Mouse (Mus musculus): ENCODE measurements at regions not wholly inside any gene's neighbourhood (a gene's known extent, or its start where the extent isn't known, plus 50 kb on each side); places are given as distances from the start of the nearest gene placed in this dataset.
A peak's percentile ranks its signal among the peaks of the same experiment; 100 is the strongest.
"Not testable (repeated sequence)": the region's sequence is repeated elsewhere in the genome, so short reads cannot be mapped to it uniquely, and the experiment has no call there.

DNA sequence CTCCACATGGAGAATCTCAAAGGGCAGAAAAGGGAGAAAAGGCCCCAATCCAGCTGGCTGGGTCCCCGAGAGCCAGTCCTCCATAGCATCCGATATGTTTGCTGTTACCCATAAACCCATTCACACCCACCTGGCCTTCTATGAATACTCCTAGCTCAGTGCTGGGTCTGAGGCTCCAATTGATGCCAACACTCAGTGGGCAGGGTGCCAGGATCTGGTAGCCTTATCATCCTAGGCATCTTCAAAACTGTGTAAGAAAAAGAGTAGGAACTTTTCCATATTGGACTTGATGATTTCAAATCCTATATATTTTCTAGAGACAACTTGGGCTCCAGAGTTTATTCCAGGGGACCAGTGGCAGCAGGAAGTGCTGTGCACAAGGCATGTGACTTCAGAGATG is 462.0 kb upstream of the Arid1b start:
- WGBS: 79% methylated on average over 2 of the region's 2 CpGs
- no peak overlapping the region for H3K9ac ChIP-seq
- H3K36me3 ChIP-seq (ENCODE audit: poor library complexity, severe bottlenecking): no peaks in the 10 kb centered on the region
- H3K27me3 ChIP-seq: no peaks in the 10 kb centered on the region
- H3K4me1 ChIP-seq: no peaks in the 10 kb centered on the region
- no peak for ATAC-seq
- no peak overlapping the region for H3K4me3 ChIP-seq
- H3K9me3 ChIP-seq (replicated peaks): no peaks in the 10 kb centered on the region
- no peak overlapping the region for H3K4me2 ChIP-seq
- H3K27ac ChIP-seq: no peak overlapping the region

- 50% methylated on average over 2 of the region's 2 CpGs for WGBS
- Histone ChIP-seq H3K27ac (no peak overlapping the region), H3K9ac (no peak overlapping the region), H3K4me1 (peaks cover 9% of the 10 kb centered on the region), H3K36me3 (ENCODE audit: poor library complexity, severe bottlenecking) (no peaks in the 10 kb centered on the region), H3K4me3 (no peak overlapping the region), H3K9me3 (replicated peaks) (no peaks in the 10 kb centered on the region), H3K4me2 (no peak overlapping the region), H3K27me3 (no peaks in the 10 kb centered on the region)
- no peak for ATAC-seq
These were observed 453.7 kb upstream of the Arid1b start for GRCm38 (mm10) chr17:4540435-4540834.

GRCm38 (mm10) chr17:4541020-4541743 is 452.9 kb upstream of the Arid1b start:
- Histone ChIP-seq H3K4me1 (peaks cover 9% of the 10 kb centered on the region), H3K4me2 (no peak overlapping the region), H3K9me3 (replicated peaks) (no peaks in the 10 kb centered on the region), H3K36me3 (ENCODE audit: poor library complexity, severe bottlenecking) (no peaks in the 10 kb centered on the region), H3K4me3 (no peak overlapping the region), H3K9ac (no peak overlapping the region), H3K27ac (peak overlapping the region; percentile 44; the same call in 1 of the 2 replicates), H3K27me3 (no peaks in the 10 kb centered on the region)
- WGBS: 17% methylated on average over 7 of the region's 7 CpGs
- ATAC-seq: peak; percentile 85

GRCm38 (mm10) chr17:4546579-4546978 is 447.6 kb upstream of the Arid1b start:
- WGBS: 67% methylated on average over 2 of the region's 2 CpGs
- H3K4me3 ChIP-seq: no peak overlapping the region
- H3K27ac ChIP-seq: no peak overlapping the region
- no peak overlapping the region for H3K9ac ChIP-seq
- H3K27me3 ChIP-seq: no peaks in the 10 kb centered on the region
- no peaks in the 10 kb centered on the region for H3K4me1 ChIP-seq
- no peaks in the 10 kb centered on the region for H3K9me3 ChIP-seq (replicated peaks)
- no peak for ATAC-seq
- H3K4me2 ChIP-seq: no peak overlapping the region
- no peaks in the 10 kb centered on the region for H3K36me3 ChIP-seq (ENCODE audit: poor library complexity, severe bottlenecking)

- not testable (repeated sequence) for H3K27me3 ChIP-seq; H3K9ac ChIP-seq; H3K4me1 ChIP-seq; H3K4me3 ChIP-seq; H3K4me2 ChIP-seq; H3K27ac ChIP-seq; H3K36me3 ChIP-seq (ENCODE audit: poor library complexity, severe bottlenecking); H3K9me3 ChIP-seq (replicated peaks); ATAC-seq
- WGBS: 75% methylated on average over 4 of the region's 4 CpGs
These were observed 441.1 kb upstream of the Arid1b start for GRCm38 (mm10) chr17:4553026-4553425.

GRCm38 (mm10) chr17:4563641-4564040 is 430.5 kb upstream of the Arid1b start:
- Histone ChIP-seq H3K27ac (no peak overlapping the region), H3K36me3 (ENCODE audit: poor library complexity, severe bottlenecking) (no peaks in the 10 kb centered on the region), H3K4me2 (no peak overlapping the region), H3K9ac (no peak overlapping the region), H3K4me3 (no peak overlapping the region), H3K9me3 (replicated peaks) (no peaks in the 10 kb centered on the region), H3K4me1 (peaks cover 4% of the 10 kb centered on the region), H3K27me3 (no peaks in the 10 kb centered on the region)
- 59% methylated on average over 3 of the region's 3 CpGs for WGBS
- ATAC-seq: no peak

DNA sequence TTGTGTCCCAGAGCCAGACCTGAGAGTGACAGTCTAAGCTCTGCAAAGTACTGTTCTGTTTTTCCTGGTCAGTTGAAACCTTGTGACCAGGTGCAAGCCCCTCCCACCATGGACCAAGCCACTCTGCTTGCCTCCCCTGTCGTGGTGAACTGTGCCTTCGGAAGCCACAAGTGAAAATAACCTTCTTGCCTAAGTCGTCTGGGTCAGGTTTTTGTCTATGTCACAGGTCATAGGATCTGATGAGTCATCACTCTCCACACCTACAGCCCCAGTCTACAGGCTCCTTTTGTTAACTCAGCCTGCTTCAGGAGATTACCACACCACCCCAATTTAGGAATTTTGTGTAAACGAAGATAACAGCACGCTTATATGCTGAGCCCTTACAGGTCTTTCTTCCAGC is 417.2 kb upstream of the Arid1b start:
- no peaks in the 10 kb centered on the region for H3K4me1 ChIP-seq
- no peaks in the 10 kb centered on the region for H3K9me3 ChIP-seq (replicated peaks)

DNA sequence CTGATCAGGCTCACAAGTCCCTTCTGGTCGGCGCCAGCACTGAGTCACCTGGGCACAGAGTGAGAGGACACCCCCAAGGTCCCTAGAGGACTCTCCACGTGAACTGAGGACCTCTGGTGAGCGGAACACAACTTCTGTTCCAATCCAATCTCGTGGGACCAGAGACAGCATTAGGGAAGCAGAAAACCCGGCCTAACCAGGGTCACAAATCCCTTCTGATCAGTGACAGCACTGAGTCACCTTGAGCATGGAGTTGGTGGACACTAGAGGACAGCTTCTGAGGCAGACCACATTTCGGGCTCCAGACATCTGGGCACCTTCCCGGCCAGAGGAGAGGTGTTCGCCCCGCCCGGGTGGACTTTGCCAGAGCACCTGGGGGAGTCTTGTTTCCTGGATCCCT is 412.3 kb upstream of the Arid1b start:
- Histone ChIP-seq H3K4me3 (no peak overlapping the region), H3K4me1 (no peaks in the 10 kb centered on the region), H3K27ac (no peak overlapping the region), H3K9ac (no peak overlapping the region), H3K27me3 (no peaks in the 10 kb centered on the region), H3K36me3 (ENCODE audit: poor library complexity, severe bottlenecking) (no peaks in the 10 kb centered on the region), H3K4me2 (no peak overlapping the region), H3K9me3 (replicated peaks) (no peaks in the 10 kb centered on the region)
- no peak for ATAC-seq
- 89% methylated on average over 11 of the region's 11 CpGs for WGBS

More for the DNA sequence above, 417.2 kb upstream of the Arid1b start:
- Histone ChIP-seq H3K27ac (no peak overlapping the region), H3K4me3 (no peak overlapping the region), H3K36me3 (ENCODE audit: poor library complexity, severe bottlenecking) (no peaks in the 10 kb centered on the region), H3K27me3 (no peaks in the 10 kb centered on the region), H3K9ac (no peak overlapping the region), H3K4me2 (no peak overlapping the region)
- no peak for ATAC-seq
- WGBS: 66% methylated on average over 5 of the region's 5 CpGs

DNA sequence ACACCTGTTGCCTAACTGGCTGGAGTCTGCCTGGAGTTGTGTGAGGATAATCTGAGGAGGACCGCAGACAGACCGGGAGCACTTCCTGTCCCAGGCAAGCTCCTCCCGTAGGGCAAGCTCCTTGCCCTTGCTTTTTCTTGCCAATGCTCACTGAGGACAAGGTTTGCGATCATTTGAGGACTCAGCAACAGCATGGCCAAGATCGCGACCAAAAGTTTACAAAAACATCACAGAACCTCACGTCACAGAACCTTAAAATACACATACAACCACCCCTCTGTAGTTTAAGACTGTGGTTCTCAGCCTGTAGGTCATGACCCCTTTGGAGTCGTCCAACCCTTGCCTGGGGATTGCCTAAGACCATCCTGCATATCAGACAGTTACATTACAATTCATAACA is 383.7 kb upstream of the Arid1b start:
- Histone ChIP-seq H3K27ac (no peak overlapping the region), H3K4me2 (no peak overlapping the region), H3K9me3 (replicated peaks) (peaks cover 3% of the 10 kb centered on the region; the same call in 1 of the 2 replicates), H3K9ac (no peak overlapping the region), H3K4me3 (no peak overlapping the region), H3K4me1 (no peaks in the 10 kb centered on the region), H3K27me3 (no peaks in the 10 kb centered on the region), H3K36me3 (ENCODE audit: poor library complexity, severe bottlenecking) (no peaks in the 10 kb centered on the region)
- ATAC-seq: no peak
- 91% methylated on average over 8 of the region's 8 CpGs for WGBS

DNA sequence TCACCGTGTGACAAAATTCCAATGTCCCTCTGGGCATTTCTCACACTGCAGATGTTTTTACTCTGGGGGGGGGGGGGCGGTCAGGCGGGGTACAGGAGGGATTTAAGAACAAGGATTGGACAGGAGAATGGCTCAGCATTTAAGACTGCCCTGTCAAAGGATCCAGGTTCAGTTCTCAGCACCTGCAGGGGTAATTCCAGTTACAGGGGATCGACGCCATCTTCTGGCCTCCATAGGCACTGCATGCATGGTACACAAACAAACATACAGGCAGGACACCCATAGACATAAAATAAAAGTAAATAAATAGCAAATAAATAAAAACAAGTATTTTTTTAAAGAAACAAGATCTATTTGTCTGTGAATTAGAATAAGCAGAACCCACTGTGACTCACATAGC is 383.1 kb upstream of the Arid1b start:
- 94% methylated on average over 5 of the region's 5 CpGs for WGBS
- H3K9ac ChIP-seq: no peak overlapping the region

GRCm38 (mm10) chr17:4611711-4612110 is 382.4 kb upstream of the Arid1b start:
- WGBS: 78% methylated on average over 2 of the region's 2 CpGs

More for the DNA sequence above, 383.1 kb upstream of the Arid1b start:
- Histone ChIP-seq H3K9me3 (replicated peaks) (peaks cover 3% of the 10 kb centered on the region; the same call in 1 of the 2 replicates), H3K27me3 (no peaks in the 10 kb centered on the region), H3K4me1 (no peaks in the 10 kb centered on the region), H3K36me3 (ENCODE audit: poor library complexity, severe bottlenecking) (no peaks in the 10 kb centered on the region), H3K27ac (no peak overlapping the region), H3K4me3 (no peak overlapping the region), H3K4me2 (no peak overlapping the region)
- ATAC-seq: no peak

DNA sequence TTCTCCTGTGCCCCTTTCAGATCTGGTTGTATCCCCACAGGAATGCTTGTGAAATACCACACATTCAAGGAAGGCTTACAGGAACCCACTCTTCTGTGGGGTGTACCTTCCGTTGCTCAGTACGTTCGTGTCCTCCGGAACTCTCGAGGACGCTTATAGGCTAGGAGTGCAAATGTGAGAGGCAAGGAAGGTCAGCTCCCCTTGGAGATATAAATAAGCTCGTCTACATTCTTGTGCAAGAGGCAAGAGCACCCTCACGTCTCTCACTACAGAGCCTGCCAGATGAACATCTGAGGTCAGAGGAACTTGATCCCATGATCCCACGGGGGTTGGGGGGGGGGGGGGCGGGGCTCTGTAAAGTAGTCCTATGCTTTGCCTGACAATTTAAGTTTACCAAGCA is 382.0 kb upstream of the Arid1b start:
- 64% methylated on average over 10 of the region's 10 CpGs for WGBS

More at GRCm38 (mm10) chr17:4611711-4612110, 382.4 kb upstream of the Arid1b start:
- H3K9me3 ChIP-seq (replicated peaks): peaks cover 3% of the 10 kb centered on the region; the same call in 1 of the 2 replicates
- no peak for ATAC-seq
- H3K27ac ChIP-seq: no peak overlapping the region
- no peak overlapping the region for H3K4me3 ChIP-seq
- no peak overlapping the region for H3K4me2 ChIP-seq
- no peaks in the 10 kb centered on the region for H3K27me3 ChIP-seq
- H3K4me1 ChIP-seq: no peaks in the 10 kb centered on the region
- no peak overlapping the region for H3K9ac ChIP-seq
- no peaks in the 10 kb centered on the region for H3K36me3 ChIP-seq (ENCODE audit: poor library complexity, severe bottlenecking)

DNA sequence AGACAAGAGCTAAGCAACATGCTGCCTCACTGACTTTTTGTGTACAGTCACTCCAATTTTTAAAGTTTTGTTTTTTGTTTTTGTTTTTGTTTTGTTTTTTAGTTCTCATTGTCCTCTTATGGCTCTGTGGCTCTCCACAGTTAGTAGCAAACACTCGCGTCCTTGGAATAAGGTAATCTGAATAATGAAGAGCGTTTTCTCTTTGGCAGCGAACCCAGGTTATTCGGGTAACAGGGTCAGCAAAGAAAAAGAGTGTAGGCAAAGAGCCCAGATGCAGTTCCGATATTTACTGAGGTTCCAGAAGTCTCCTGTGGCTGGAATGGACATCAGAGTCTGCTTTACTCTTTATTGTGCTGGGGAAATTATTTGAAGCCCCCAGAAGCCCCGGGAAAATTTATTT is 381.4 kb upstream of the Arid1b start:
- Histone ChIP-seq H3K9me3 (replicated peaks) (peaks cover 3% of the 10 kb centered on the region; the same call in 1 of the 2 replicates), H3K27me3 (no peaks in the 10 kb centered on the region), H3K27ac (no peak overlapping the region), H3K4me1 (no peaks in the 10 kb centered on the region), H3K36me3 (ENCODE audit: poor library complexity, severe bottlenecking) (no peaks in the 10 kb centered on the region), H3K4me2 (no peak overlapping the region), H3K4me3 (no peak overlapping the region), H3K9ac (no peak overlapping the region)
- WGBS: 72% methylated on average over 7 of the region's 7 CpGs
- ATAC-seq: no peak

More for the DNA sequence above, 382.0 kb upstream of the Arid1b start:
- Histone ChIP-seq H3K4me1 (no peaks in the 10 kb centered on the region), H3K9ac (no peak overlapping the region), H3K27me3 (no peaks in the 10 kb centered on the region), H3K4me2 (no peak overlapping the region), H3K4me3 (no peak overlapping the region), H3K27ac (no peak overlapping the region), H3K36me3 (ENCODE audit: poor library complexity, severe bottlenecking) (no peaks in the 10 kb centered on the region), H3K9me3 (replicated peaks) (peaks cover 3% of the 10 kb centered on the region; the same call in 1 of the 2 replicates)
- no peak for ATAC-seq

Data from forebrain, embryonic 13.5 days (tissue).